Mouse (Mus musculus) bone marrow, adult 2 months (tissue): ENCODE data around the gene Clspn. TPM values are rescaled to one million over a fixed set of nuclear protein-coding genes. Genes with fewer than 3 reads are reported as not detected.

Experiments used
- H3K27ac ChIP-seq: fragments of 200-500 bp; 2 replicates; pipeline ENCODE4 v1.5.1; 2012; ENCODE audit warnings: low read depth, mild to moderate bottlenecking, control low read depth, inconsistent platforms, low read length; ENCODE audit not compliant: control insufficient read depth, poor library complexity, insufficient read depth
- H3K4me1 ChIP-seq: fragments of 200-500 bp; 2 replicates; pipeline ENCODE4 v1.6.1; 2011; ENCODE audit warnings: low read length; ENCODE audit not compliant: control insufficient read depth, insufficient read depth
- H3K4me3 ChIP-seq: fragments of 200-500 bp; replicated peaks from 2 replicates; pipeline ENCODE3; 2011; ENCODE audit warnings: mild to moderate bottlenecking, low read depth, low read length, control low read depth; ENCODE audit not compliant: control insufficient read depth
- CTCF ChIP-seq: fragments of 200-500 bp; IDR thresholded peaks from 2 replicates; pipeline ENCODE4 v1.5.1; 2011; ENCODE audit warnings: low read length, control low read depth; ENCODE audit not compliant: control insufficient read depth, insufficient read depth
- POLR2A ChIP-seq: fragments of 200-500 bp; IDR thresholded peaks from 2 replicates; pipeline ENCODE4 v1.6.1; 2011; ENCODE audit warnings: low read depth, mild to moderate bottlenecking, control low read depth, low read length, borderline replicate concordance; ENCODE audit not compliant: control insufficient read depth
- WGBS: fragments of 180-500 bp; shearing (Covaris S2); methylation state at CpG from one replicate; pipeline ENCODE4 v1.1.7; 2018; 5-methylcytosine and 5-hydroxymethylcytosine counted together
- polyA plus RNA-seq: library from polyadenylated mRNA; stranded (reverse); fragments of >200 nt; gene quantifications from 2 replicates; pipeline ENCODE4 v1.2.4, GENCODE M21; 2011; ENCODE audit warnings: low replicate concordance; ENCODE audit not compliant: missing spikeins, insufficient read depth, insufficient read length

Gene Clspn
- polyA plus RNA-seq, 1 experiment = 66.4 TPM

DNA sequence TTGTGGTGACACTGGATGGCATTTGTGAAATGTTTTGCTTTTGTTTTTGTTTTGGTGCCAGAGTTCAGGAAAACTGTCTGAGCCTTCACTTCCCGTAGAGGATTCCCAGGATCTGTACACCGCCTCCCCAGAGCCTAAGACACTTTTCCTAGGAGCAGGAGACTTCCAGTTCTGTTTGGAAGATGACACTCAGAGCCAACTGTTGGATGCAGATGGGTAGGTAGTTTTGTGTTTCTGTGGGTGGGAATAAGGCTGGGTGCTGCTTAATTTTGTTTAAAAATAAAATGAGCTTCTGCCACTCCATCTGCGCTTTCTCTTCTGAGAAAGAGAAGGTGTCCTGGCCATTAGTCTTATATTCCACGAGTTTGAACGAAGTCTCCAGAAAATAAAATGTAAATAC is 19.5 kb downstream of the Clspn start:
- no peak overlapping the region for H3K27ac ChIP-seq
- 97% methylated on average over 5 of the region's 5 CpGs for WGBS
- TF ChIP-seq POLR2A (no peak), CTCF (no peak)
- no peaks in the 10 kb centered on the region for H3K4me1 ChIP-seq
- H3K4me3 ChIP-seq = no peak overlapping the region

DNA sequence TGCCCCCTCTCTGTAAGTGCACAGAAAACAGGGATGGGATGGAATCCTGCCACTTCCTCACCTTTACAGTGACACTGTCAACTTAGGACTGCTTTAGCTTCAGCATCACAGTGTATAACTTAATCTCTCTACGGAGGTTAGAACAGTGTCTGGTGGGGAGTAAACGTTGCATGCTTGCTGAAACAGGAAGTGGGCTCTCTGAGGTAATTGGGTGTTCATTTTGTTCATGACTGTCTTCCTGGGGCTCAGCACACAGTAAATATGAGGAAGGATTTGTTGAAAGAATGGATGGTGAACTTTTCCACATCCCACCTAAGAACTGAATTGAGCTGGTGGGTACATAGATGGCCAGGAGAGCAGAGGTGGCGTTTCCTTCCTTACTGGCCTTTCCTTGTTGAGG is 21.2 kb downstream of the Clspn start:
- H3K4me3 ChIP-seq = no peak overlapping the region
- no peaks in the 10 kb centered on the region for H3K4me1 ChIP-seq
- no peak for TF ChIP-seq CTCF
- no peak for TF ChIP-seq POLR2A
- 28% methylated on average over 3 of the region's 3 CpGs for WGBS
- no peak overlapping the region for H3K27ac ChIP-seq

DNA sequence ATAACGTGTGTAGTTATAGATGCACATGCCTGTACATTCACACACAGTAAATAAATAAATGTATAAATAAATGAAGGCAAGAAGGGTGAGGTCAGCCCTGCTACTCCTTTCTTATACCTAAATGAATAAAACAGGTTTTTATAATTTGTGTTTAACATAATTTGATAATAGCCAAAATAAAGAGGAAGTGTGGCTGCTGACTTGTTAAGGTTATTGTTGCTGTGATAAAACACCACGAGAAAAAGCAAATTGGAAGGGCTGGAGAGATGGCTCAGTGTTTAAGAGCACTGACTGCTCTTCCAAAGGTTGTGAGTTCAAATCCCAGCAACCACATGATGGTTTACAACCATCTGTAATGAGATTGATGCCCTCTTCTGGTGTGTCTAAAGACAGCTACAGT is 22.3 kb downstream of the Clspn start:
- Histone ChIP-seq H3K4me1 (no peaks in the 10 kb centered on the region), H3K27ac (no peak overlapping the region), H3K4me3 (no peak overlapping the region)
- WGBS = 70% methylated on average over 2 of the region's 2 CpGs
- TF ChIP-seq CTCF (no peak), POLR2A (no peak)

DNA sequence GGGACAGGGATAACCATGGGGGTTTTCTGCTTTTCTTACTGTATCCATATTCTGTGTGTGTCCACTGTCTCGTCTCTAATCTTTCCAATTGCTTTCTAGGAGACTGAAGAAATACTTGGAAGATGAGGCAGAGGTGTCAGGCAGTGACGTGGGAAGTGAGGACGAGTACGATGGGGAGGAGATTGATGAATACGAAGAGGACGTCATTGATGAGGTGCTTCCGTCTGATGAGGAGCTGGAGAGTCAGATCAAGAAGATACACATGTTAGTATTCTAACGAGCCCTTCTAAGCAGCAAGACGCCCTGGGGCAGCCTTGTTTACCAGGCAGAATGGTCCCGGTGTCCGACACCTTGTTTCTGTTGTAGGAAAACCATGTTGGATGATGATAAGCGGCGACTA is 29.0 kb downstream of the Clspn start:
- no peak for TF ChIP-seq CTCF
- no peak for TF ChIP-seq POLR2A
- no peak overlapping the region for H3K27ac ChIP-seq
- H3K4me3 ChIP-seq = no peak overlapping the region
- H3K4me1 ChIP-seq = no peaks in the 10 kb centered on the region
- WGBS = 96% methylated on average over 13 of the region's 13 CpGs

DNA sequence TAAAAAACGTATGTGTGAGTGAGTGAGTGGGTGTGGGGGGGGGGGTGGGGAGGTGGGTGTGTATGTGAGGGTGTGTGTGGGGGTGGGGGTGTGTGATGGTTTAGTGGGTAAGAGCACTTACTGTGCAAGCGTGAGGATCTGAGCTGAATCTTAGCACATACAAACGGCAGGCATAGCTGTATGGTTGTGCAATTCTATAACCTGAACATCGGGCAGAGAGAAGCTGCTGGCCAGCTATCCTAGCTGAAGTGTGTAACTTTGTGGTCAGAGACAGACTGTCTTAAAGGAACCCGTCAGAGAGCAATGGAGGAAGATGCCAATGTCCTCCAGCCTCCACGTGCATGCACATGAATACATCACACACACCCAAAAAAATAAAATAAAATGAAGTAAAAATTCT is 35.3 kb downstream of the Clspn start:
- WGBS = 47% methylated on average over 6 of the region's 6 CpGs
- Histone ChIP-seq H3K4me3 (no peak overlapping the region), H3K27ac (no peak overlapping the region), H3K4me1 (no peaks in the 10 kb centered on the region)
- no peak for TF ChIP-seq CTCF
- TF ChIP-seq POLR2A = no peak

DNA sequence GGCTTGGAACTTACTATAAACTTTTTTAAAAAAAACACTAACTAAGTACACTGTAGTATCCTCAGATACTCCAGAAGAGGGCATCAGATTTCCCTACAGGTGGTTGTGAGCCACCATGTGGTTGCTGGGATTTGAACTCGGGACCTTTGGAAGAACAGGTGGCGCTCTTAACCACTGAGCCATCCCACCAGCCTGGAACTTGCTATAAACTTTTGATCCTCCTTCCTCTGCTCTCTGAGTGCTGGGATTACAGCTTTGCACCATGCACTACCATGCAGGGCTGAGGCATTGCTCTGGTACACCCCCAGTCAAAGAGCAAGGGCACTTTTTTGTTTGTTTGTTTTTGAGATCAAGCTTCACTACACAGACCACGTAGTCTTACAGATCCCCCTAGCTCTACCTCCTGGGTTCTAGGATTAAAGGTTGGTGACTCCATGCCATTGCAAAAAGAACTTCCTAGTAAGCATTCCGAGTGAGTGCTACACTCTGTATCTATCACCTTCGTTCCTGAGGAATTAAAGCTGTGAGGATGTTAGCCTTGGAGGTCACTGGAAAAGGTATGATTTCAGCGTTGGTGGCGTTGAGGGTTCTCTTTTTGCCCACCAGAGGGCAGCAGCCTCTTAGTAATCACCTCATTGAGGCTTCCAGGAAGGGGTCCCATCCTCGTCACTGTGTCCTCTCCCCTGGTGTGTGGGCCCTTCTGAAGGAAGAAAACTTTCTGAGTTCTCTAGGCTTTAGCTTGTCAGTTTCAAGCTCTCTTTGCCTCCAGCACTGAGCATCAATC is 43.4 kb downstream of the Clspn start:
- H3K27ac ChIP-seq = no peak overlapping the region
- WGBS = 34% methylated on average over 8 of the region's 8 CpGs
- TF ChIP-seq CTCF = peak; percentile 73
- no peak for TF ChIP-seq POLR2A
- H3K4me1 ChIP-seq = no peaks in the 10 kb centered on the region
- H3K4me3 ChIP-seq = no peak overlapping the region

DNA sequence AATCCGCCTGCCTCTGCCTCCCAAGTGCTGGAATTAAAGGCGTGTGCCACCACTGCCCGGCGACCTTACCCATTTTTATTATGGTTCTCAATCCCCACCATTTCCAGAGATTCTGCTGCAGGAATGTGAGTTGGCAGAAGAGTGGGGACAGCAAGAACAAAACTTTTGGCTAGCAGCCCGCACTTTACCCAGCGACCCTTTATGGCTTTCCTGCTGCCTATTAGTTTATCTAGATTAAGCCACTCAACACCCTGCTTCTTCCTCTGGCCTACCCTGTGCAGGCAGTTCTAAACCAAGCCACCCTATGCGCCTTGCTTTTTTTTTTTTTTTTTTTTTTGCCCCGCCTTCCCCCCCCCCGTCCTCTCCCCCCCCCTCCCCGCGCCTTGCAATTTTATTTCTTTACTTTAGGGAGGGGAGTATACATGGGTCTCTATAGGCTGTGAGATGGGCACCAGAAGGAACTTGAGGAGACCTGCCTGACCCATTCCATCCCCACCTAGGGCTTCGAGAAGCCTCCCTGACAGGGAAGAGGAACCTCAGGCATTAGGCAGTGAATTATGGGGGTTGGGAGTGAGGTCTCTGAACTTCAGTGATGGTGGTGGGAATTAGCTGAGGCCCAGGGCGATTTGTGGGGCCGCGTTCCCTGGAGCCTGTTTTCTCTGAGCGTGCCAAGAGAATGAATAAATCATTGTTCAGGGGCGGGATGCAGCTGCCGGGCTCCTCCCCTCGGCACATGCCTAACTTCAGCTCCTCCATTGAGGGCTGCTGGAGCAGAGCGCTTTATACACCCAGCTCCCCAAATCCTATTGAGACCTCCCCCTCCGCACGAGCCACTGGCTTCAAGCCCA is 45.1 kb downstream of the Clspn start:
- Histone ChIP-seq H3K4me3 (no peak overlapping the region), H3K27ac (no peak overlapping the region), H3K4me1 (no peaks in the 10 kb centered on the region)
- no peak for TF ChIP-seq POLR2A
- WGBS = 34% methylated on average over 19 of the region's 22 CpGs

DNA sequence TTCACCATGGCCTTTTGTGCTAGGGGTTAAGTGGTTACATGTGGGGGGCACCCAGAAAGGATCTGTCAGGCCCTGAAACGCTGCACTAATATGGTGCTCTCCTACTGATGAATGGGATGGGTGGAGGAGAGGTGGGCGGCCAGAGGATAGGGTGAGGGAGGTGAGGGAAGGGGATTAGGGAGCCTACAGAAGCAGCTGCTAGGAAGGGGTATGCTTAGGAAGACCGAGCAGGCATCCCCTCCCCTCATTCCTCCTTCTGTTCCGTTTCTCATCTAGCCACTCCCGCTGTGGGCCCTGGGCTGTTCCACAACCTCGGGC is 45.7 kb downstream of the Clspn start:
- 57% methylated on average over 6 of the region's 6 CpGs for WGBS
- TF ChIP-seq POLR2A = no peak
- TF ChIP-seq CTCF = no peak
- H3K4me3 ChIP-seq = no peak overlapping the region
- no peaks in the 10 kb centered on the region for H3K4me1 ChIP-seq
- H3K27ac ChIP-seq = no peak overlapping the region

DNA sequence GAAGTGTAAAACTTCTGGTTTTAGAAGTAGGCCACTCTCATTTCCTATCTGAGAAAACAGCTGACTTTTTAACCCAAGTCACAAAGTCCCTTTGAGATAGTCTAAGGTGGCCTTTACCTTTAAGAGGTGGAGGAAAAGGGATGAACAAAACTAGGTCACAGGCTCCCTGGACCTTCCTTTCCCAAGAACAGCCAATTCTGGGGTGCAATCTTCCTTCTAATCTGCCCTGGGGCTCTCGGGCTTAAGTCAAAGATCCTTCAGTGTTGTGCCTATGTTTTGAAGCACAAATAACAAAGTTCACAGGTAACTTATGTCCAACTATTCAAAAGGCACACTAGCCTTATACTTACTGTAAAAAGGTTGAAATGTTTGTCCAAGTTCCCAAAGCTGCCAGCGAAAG is 47.4 kb downstream of the Clspn start:
- no peak overlapping the region for H3K27ac ChIP-seq
- 72% methylated on average over 2 of the region's 2 CpGs for WGBS
- TF ChIP-seq CTCF = no peak
- no peak for TF ChIP-seq POLR2A
- no peaks in the 10 kb centered on the region for H3K4me1 ChIP-seq
- no peak overlapping the region for H3K4me3 ChIP-seq

DNA sequence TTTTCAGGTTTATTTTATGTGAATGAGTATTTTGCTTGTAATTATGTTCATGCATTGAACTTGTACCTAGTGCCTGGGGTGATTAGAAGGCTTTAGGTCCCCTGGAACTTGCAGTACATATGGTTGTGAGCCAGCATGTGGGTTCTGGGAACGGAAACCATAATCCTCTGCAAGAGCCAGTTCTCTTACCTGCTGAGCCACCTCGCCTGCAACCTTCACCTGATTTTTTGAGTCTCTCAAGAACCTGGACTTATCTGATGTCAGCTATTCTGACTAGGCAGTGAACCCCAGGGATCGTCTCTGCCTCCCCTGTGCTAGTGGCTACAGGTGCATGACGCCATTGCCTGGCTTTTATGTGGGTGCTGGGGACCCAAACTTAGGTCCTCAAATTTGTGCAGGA is 49.0 kb downstream of the Clspn start:
- WGBS = 71% methylated on average over 4 of the region's 4 CpGs
- H3K27ac ChIP-seq = no peak overlapping the region
- no peak for TF ChIP-seq POLR2A
- no peak for TF ChIP-seq CTCF

More for the DNA sequence above, 49.0 kb downstream of the Clspn start:
- no peaks in the 10 kb centered on the region for H3K4me1 ChIP-seq
- H3K4me3 ChIP-seq = no peak overlapping the region
